Mouse (Mus musculus) limb, embryonic 10.5 days (tissue): ENCODE results near the gene Piga. TPM values are rescaled to one million over a fixed set of nuclear protein-coding genes. Genes with fewer than 3 reads are reported as not detected.

Experiments
- DNase-seq: peaks from one replicate; pipeline ENCODE4 v3.0.0-alpha.2; 2017; ENCODE audit warnings: low spot score
- H3K27ac ChIP-seq: fragments of 300-500 bp; sonication (generic); 2 replicates; pipeline ENCODE4 v1.5.1; 2016; ENCODE audit warnings: mild to moderate bottlenecking
- H3K27me3 ChIP-seq: fragments of 300-500 bp; sonication (generic); 2 replicates; pipeline ENCODE4 v1.6.1; 2016; ENCODE audit warnings: low read depth, mild to moderate bottlenecking; ENCODE audit not compliant: poor library complexity, severe bottlenecking
- H3K36me3 ChIP-seq: fragments of 300-500 bp; sonication (generic); 2 replicates; pipeline ENCODE4 v1.6.1; 2016; ENCODE audit warnings: mild to moderate bottlenecking, moderate library complexity
- H3K4me1 ChIP-seq: fragments of 300-500 bp; sonication (generic); 2 replicates; pipeline ENCODE4 v1.6.1; 2016
- H3K4me3 ChIP-seq: fragments of 300-500 bp; sonication (generic); 2 replicates; pipeline ENCODE4 v1.5.1; 2016; ENCODE audit warnings: mild to moderate bottlenecking, moderate library complexity
- H3K9me3 ChIP-seq: fragments of 300-500 bp; sonication (generic); replicated peaks from 2 replicates; pipeline ENCODE4 v1.6.1; 2016; ENCODE audit warnings: mild to moderate bottlenecking
- WGBS: fragments of 180-500 bp; shearing (Covaris S2); methylation state at CpG from one replicate; pipeline ENCODE4 v1.1.7; 2016; 5-methylcytosine and 5-hydroxymethylcytosine counted together
- polyA plus RNA-seq: library from polyadenylated mRNA; unstranded; fragments of >200 nt; fragmentation: Nextera tagmentation; extraction: Ambion mirVana; gene quantifications from 2 replicates; pipeline ENCODE4 v1.2.1, GENCODE M21; 2016

The Piga gene
- polyA plus RNA-seq: 22.0 and 23.0 TPM in 2 replicates

- peaks cover 94% of the 10 kb centered on the region for H3K27me3 ChIP-seq
Observed at GRCm38 (mm10) chrX:164419471-164419939, at the start of gene Piga. Gene Piga (plus strand): TSS chrX:164419787.

GRCm38 (mm10) chrX:164370576-164370975 lies 49.0 kb upstream of the Piga start:
- 88% methylated on average over 3 of the region's 3 CpGs for WGBS
- Histone ChIP-seq H3K27ac (no peak overlapping the region), H3K9me3 (no peaks in the 10 kb centered on the region), H3K36me3 (no peaks in the 10 kb centered on the region), H3K27me3 (peaks cover 25% of the 10 kb centered on the region), H3K4me3 (no peak overlapping the region), H3K4me1 (0 out of 2 replicates have a peak, but pooled peaks cover 3% of the 10 kb centered on the region)
- no peak for DNase-seq

More at GRCm38 (mm10) chrX:164419471-164419939, at the start of gene Piga:
- DNase-seq: peak; percentile 86
- Histone ChIP-seq H3K4me3 (peak within 1 kb of the TSS; percentile 61), H3K9me3 (no peaks in the 10 kb centered on the region), H3K36me3 (peaks cover 20% of the 10 kb centered on the region), H3K4me1 (peaks cover 3% of the 10 kb centered on the region; the same call in 1 of the 2 replicates), H3K27ac (peak within 1 kb of the TSS; percentile 81)
- 13% methylated on average over 40 of the region's 40 CpGs for WGBS

GRCm38 (mm10) chrX:164373081-164373480 lies 46.5 kb upstream of the Piga start, which contains the start of gene Vegfd:
Gene Vegfd (plus strand): TSS chrX:164373378.
- H3K4me1 ChIP-seq: 0 out of 2 replicates have a peak, but pooled peaks cover 3% of the 10 kb centered on the region
- H3K4me3 ChIP-seq: peak within 1 kb of the TSS; percentile 29
- no peaks in the 10 kb centered on the region for H3K9me3 ChIP-seq
- peaks cover 41% of the 10 kb centered on the region for H3K27me3 ChIP-seq
- no peak for DNase-seq
- H3K36me3 ChIP-seq: no peaks in the 10 kb centered on the region
- 28% methylated on average over 3 of the region's 3 CpGs for WGBS
- H3K27ac ChIP-seq: peak within 1 kb of the TSS; percentile 61

GRCm38 (mm10) chrX:164374586-164374985 lies 45.0 kb upstream of the Piga start:
- WGBS: 39% methylated on average over 5 of the region's 5 CpGs
- Histone ChIP-seq H3K9me3 (no peaks in the 10 kb centered on the region), H3K27ac (peak overlapping the region; percentile 61; the same call in 1 of the 2 replicates), H3K27me3 (peaks cover 56% of the 10 kb centered on the region), H3K36me3 (no peaks in the 10 kb centered on the region), H3K4me3 (peak overlapping the region; percentile 29), H3K4me1 (0 out of 2 replicates have a peak, but pooled peaks cover 3% of the 10 kb centered on the region)
- no peak for DNase-seq

- 0 out of 2 replicates have a peak, but pooled peaks cover 5% of the 10 kb centered on the region for H3K4me1 ChIP-seq
- H3K27me3 ChIP-seq: peaks cover 81% of the 10 kb centered on the region
- no peak overlapping the region for H3K27ac ChIP-seq
- no peaks in the 10 kb centered on the region for H3K36me3 ChIP-seq
- no peak for DNase-seq
- WGBS: 88% methylated on average over 4 of the region's 4 CpGs
- H3K9me3 ChIP-seq: no peaks in the 10 kb centered on the region
- no peak overlapping the region for H3K4me3 ChIP-seq
Observed at GRCm38 (mm10) chrX:164379721-164380120, 39.9 kb upstream of the Piga start.

GRCm38 (mm10) chrX:164381618-164382408 lies 37.8 kb upstream of the Piga start:
- peak; percentile 85 for DNase-seq
- no peaks in the 10 kb centered on the region for H3K36me3 ChIP-seq
- H3K4me3 ChIP-seq: peak overlapping the region; percentile 50
- 10% methylated on average over 33 of the region's 33 CpGs for WGBS
- no peaks in the 10 kb centered on the region for H3K9me3 ChIP-seq
- peaks cover 86% of the 10 kb centered on the region for H3K27me3 ChIP-seq
- peak overlapping the region; percentile 79 for H3K27ac ChIP-seq
- 0 out of 2 replicates have a peak, but pooled peaks cover 2% of the 10 kb centered on the region for H3K4me1 ChIP-seq

- 88% methylated on average over 4 of the region's 4 CpGs for WGBS
- Histone ChIP-seq H3K4me3 (no peak overlapping the region), H3K27ac (no peak overlapping the region), H3K27me3 (peaks cover 72% of the 10 kb centered on the region), H3K4me1 (no peaks in the 10 kb centered on the region), H3K36me3 (0 out of 2 replicates have a peak, but pooled peaks cover 2% of the 10 kb centered on the region), H3K9me3 (no peaks in the 10 kb centered on the region)
- no peak for DNase-seq
Observed at GRCm38 (mm10) chrX:164394091-164394490, 25.5 kb upstream of the Piga start.

- no peaks in the 10 kb centered on the region for H3K9me3 ChIP-seq
- 0 out of 2 replicates have a peak, but pooled peaks cover 2% of the 10 kb centered on the region for H3K36me3 ChIP-seq
- no peak overlapping the region for H3K4me3 ChIP-seq
- no peaks in the 10 kb centered on the region for H3K4me1 ChIP-seq
- H3K27ac ChIP-seq: no peak overlapping the region
- peaks cover 74% of the 10 kb centered on the region for H3K27me3 ChIP-seq
- no peak for DNase-seq
- WGBS: 73% methylated on average over 3 of the region's 3 CpGs
Observed at GRCm38 (mm10) chrX:164398456-164398855, 21.1 kb upstream of the Piga start.

GRCm38 (mm10) chrX:164405080-164405649 lies 14.4 kb upstream of the Piga start:
- no peaks in the 10 kb centered on the region for H3K4me1 ChIP-seq
- H3K9me3 ChIP-seq: no peaks in the 10 kb centered on the region
- DNase-seq: no peak
- no peaks in the 10 kb centered on the region for H3K36me3 ChIP-seq
- H3K27ac ChIP-seq: no peak overlapping the region
- no peak overlapping the region for H3K4me3 ChIP-seq
- peaks cover 75% of the 10 kb centered on the region for H3K27me3 ChIP-seq

- no peak for DNase-seq
- no peak overlapping the region for H3K4me3 ChIP-seq
- no peaks in the 10 kb centered on the region for H3K4me1 ChIP-seq
- WGBS: 77% methylated on average over 9 of the region's 9 CpGs
- no peak overlapping the region for H3K27ac ChIP-seq
- no peaks in the 10 kb centered on the region for H3K9me3 ChIP-seq
- no peaks in the 10 kb centered on the region for H3K36me3 ChIP-seq
- H3K27me3 ChIP-seq: peaks cover 87% of the 10 kb centered on the region
Observed at GRCm38 (mm10) chrX:164406133-164407022, 13.2 kb upstream of the Piga start.

GRCm38 (mm10) chrX:164408301-164408927 lies 11.2 kb upstream of the Piga start:
- no peaks in the 10 kb centered on the region for H3K4me1 ChIP-seq
- peaks cover 87% of the 10 kb centered on the region for H3K27me3 ChIP-seq
- DNase-seq: no peak
- no peak overlapping the region for H3K4me3 ChIP-seq
- H3K36me3 ChIP-seq: no peaks in the 10 kb centered on the region
- WGBS: 84% methylated on average over 3 of the region's 3 CpGs
- no peaks in the 10 kb centered on the region for H3K9me3 ChIP-seq
- no peak overlapping the region for H3K27ac ChIP-seq

GRCm38 (mm10) chrX:164410562-164410961 lies 9.0 kb upstream of the Piga start:
- H3K4me1 ChIP-seq: no peaks in the 10 kb centered on the region
- peaks cover 97% of the 10 kb centered on the region for H3K27me3 ChIP-seq
- no peak overlapping the region for H3K27ac ChIP-seq
- no peaks in the 10 kb centered on the region for H3K9me3 ChIP-seq
- 90% methylated on average over 1 of the region's 1 CpGs for whole genome bisulfite sequencing
- no peak for DNase-seq
- no peak overlapping the region for H3K4me3 ChIP-seq
- no peaks in the 10 kb centered on the region for H3K36me3 ChIP-seq
